Mouse (Mus musculus) heart, embryonic 11.5 days (tissue): ENCODE results near the gene Msi2. TPM values are rescaled to one million over a fixed set of nuclear protein-coding genes. Genes with fewer than 3 reads are reported as not detected.
A peak's percentile ranks its signal among the peaks of the same experiment; 100 is the strongest.

ENCODE experiments used
- ATAC-seq: fragments of 200-750 bp; cut with Nextera tagmentation; replicated peaks from 2 replicates; pipeline ENCODE4 v1.8.0; 2017; ENCODE audit warnings: moderate library complexity; ENCODE audit not compliant: insufficient number of reproducible peaks, low FRiP score, low TSS enrichment
- H3K27ac ChIP-seq: fragments of 300-500 bp; sonication (generic); 2 replicates; pipeline ENCODE4 v1.5.1; 2014; ENCODE audit warnings: mild to moderate bottlenecking, low read depth, low read length
- H3K27me3 ChIP-seq: fragments of 300-500 bp; sonication (generic); 2 replicates; pipeline ENCODE4 v1.6.1; 2014; ENCODE audit warnings: mild to moderate bottlenecking, low read length, mixed read lengths; ENCODE audit not compliant: control insufficient read depth, insufficient read depth
- H3K36me3 ChIP-seq: fragments of 300-500 bp; sonication (generic); 2 replicates; pipeline ENCODE4 v1.6.1; 2014; ENCODE audit warnings: mild to moderate bottlenecking, low read length, moderate library complexity, mixed read lengths; ENCODE audit not compliant: control insufficient read depth, insufficient read depth
- H3K4me1 ChIP-seq: fragments of 300-500 bp; sonication (generic); 2 replicates; pipeline ENCODE4 v1.6.1; 2014; ENCODE audit warnings: low read length; ENCODE audit not compliant: control insufficient read depth, insufficient read depth
- H3K4me2 ChIP-seq: fragments of 300-500 bp; sonication (generic); 2 replicates; pipeline ENCODE4 v1.6.1; 2014; ENCODE audit warnings: mild to moderate bottlenecking, moderate library complexity
- H3K4me3 ChIP-seq: fragments of 300-500 bp; sonication (generic); 2 replicates; pipeline ENCODE4 v1.5.1; 2014; ENCODE audit warnings: low read depth, low read length
- H3K9ac ChIP-seq: fragments of 300-500 bp; sonication (generic); 2 replicates; pipeline ENCODE4 v1.6.1; 2014; ENCODE audit warnings: mild to moderate bottlenecking, low read depth, low read length, moderate library complexity
- H3K9me3 ChIP-seq: fragments of 300-500 bp; sonication (generic); replicated peaks from 2 replicates; pipeline ENCODE4 v1.6.1; 2016; ENCODE audit warnings: low read length; ENCODE audit not compliant: control insufficient read depth
- WGBS: fragments of 180-500 bp; shearing (Covaris S2); extraction: QIAGEN DNeasy Blood & Tissue Kit; methylation state at CpG from one replicate; pipeline ENCODE4 v1.1.7; 2014; ENCODE audit not compliant: insufficient replicate concordance; 5-methylcytosine and 5-hydroxymethylcytosine counted together
- polyA plus RNA-seq: library from polyadenylated mRNA; unstranded; fragments of >200 nt; fragmentation: Nextera tagmentation; extraction: Ambion mirVana; gene quantifications from 2 replicates; pipeline ENCODE4 v1.2.1, GENCODE M21; 2014

The Msi2 gene
- polyA plus RNA-seq, 1 experiment from 2014 or later: 18.4 TPM

DNA sequence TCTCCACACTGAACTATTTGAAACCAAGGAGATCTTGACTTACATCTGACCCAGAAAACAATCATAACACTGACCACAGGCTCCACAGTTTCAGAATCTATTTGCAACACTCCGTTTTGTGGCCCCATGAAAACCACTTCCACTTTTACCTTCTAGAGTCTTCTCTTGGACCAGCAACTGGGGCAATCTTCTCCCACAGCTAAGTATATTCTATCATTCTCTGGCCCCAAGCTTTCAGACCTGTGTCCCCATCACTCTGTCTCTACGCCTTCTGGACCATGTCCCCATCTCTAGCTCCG lies 86.4 kb downstream of the Msi2 start:
- Histone ChIP-seq H3K27ac (no peak overlapping the region), H3K36me3 (no peaks in the 10 kb centered on the region), H3K4me1 (peaks cover 63% of the 10 kb centered on the region), H3K9ac (no peak overlapping the region), H3K4me3 (no peak overlapping the region), H3K9me3 (no peaks in the 10 kb centered on the region), H3K4me2 (no peak overlapping the region), H3K27me3 (no peaks in the 10 kb centered on the region)
- no peak for ATAC-seq
- 74% methylated on average over 3 of the region's 3 CpGs for WGBS

DNA sequence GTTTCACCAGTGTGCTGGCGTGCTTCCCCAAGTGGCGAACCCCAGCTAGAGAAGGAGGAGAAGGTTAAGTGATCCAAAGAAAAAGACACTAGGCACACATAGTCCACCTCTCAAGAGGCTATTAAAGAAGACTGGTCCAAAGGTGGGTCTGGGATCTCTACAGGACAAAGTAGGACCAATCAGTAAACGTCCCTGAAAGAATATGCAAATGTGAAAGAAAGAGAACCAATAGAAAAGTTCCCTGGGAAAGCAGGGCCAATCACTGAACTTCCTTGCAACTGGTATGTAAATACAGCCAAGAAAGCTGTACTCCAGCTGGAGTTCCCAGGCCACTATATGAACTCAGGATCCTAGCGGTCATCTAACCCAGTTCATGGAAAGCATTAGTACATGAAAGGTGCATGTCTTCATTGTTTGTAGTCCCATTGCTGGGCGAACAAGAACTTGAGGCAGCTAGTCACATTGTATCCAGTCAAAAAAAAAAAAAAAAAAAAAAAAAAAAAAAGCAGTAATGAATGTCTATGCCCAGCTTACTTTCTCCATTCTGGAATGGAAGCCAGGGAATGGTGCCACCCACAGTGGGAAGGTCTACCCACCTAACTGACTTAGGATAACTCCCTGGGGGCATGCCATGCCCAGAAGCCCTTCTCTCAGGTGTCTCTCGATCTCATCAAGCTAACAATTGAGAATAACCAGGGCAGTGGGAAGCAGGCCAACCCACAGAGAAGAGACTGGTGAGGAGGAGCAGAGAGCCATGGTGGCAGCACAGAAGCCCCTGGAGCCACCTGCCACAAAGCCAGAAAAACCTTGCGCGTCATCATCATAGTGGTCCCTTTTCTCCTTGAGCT lies 87.0 kb downstream of the Msi2 start:
- Histone ChIP-seq H3K36me3 (no peaks in the 10 kb centered on the region), H3K27ac (no peak overlapping the region), H3K4me2 (no peak overlapping the region), H3K9ac (no peak overlapping the region), H3K4me3 (no peak overlapping the region), H3K27me3 (no peaks in the 10 kb centered on the region), H3K9me3 (no peaks in the 10 kb centered on the region), H3K4me1 (peaks cover 65% of the 10 kb centered on the region)
- ATAC-seq: no peak
- WGBS: 84% methylated on average over 8 of the region's 8 CpGs

DNA sequence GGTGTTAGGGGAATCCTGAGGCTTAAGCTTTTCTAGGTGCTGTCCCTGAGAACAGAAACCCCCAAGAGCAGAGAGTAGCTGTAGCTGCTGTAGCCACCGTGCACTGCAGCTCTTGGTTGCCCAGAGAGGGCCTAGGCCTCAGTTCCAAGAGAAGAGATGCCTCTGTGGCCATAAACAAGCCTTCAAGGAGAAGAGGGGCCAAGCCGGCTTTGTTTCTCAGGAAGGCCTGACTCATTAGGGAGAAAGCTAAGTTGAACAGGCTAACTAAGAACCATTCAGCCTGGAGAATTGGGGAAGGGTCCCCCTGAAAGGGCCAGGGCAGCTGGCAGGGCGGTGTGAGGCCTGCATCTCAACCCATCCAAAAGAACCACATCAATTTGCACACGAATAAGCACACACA lies 88.7 kb downstream of the Msi2 start:
- no peak overlapping the region for H3K4me3 ChIP-seq
- ATAC-seq: no peak
- 61% methylated on average over 4 of the region's 4 CpGs for WGBS
- peak overlapping the region; percentile 44; the same call in 1 of the 2 replicates for H3K9ac ChIP-seq
- no peak overlapping the region for H3K27ac ChIP-seq
- peaks cover 62% of the 10 kb centered on the region for H3K4me1 ChIP-seq
- no peaks in the 10 kb centered on the region for H3K9me3 ChIP-seq
- no peaks in the 10 kb centered on the region for H3K36me3 ChIP-seq
- no peak overlapping the region for H3K4me2 ChIP-seq
- no peaks in the 10 kb centered on the region for H3K27me3 ChIP-seq

DNA sequence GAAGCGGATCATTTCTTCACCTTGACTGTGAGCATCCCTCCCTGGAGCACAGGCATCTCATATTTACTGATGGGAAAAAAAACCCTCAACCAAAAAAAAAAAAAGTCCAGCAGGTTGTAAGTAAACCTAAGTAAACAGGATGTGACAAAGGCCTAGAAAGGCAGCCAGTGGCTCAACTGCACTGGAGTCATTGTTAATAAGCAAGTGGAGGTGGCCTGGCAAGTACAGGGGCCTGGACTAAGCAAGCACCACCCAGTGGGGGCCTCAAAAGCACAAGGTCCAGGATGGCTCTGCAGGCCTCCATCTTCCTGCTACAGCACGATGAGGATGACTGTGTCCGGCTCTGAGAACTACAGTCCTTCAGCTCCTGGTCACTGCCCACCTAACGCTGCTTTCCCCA lies 89.1 kb downstream of the Msi2 start:
- no peak for ATAC-seq
- no peak overlapping the region for H3K4me2 ChIP-seq
- H3K4me3 ChIP-seq: no peak overlapping the region
- H3K9me3 ChIP-seq: no peaks in the 10 kb centered on the region
- peaks cover 64% of the 10 kb centered on the region for H3K4me1 ChIP-seq
- no peak overlapping the region for H3K27ac ChIP-seq
- H3K9ac ChIP-seq: peak overlapping the region; percentile 44; the same call in 1 of the 2 replicates
- WGBS: 66% methylated on average over 4 of the region's 4 CpGs
- H3K36me3 ChIP-seq: no peaks in the 10 kb centered on the region
- H3K27me3 ChIP-seq: no peaks in the 10 kb centered on the region

DNA sequence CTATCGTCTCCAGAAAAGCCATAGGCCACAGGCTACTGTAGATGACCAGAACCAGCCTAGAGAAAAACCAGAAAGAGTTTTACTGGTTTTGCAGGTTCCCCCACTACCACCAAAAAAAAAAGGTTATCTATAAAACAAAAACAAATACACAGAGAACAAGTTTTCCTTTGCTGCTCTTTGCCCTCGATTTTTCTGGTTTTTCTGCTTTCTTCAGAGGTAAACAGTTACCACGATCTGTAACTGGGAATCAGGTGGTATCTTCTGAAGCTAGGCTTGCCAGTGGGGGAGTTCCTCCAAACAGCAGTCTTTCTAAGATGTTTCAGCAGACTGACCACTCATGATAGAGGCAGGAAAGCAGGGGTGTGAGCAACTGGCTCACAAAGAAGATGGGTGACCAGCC lies 89.6 kb downstream of the Msi2 start:
- Histone ChIP-seq H3K27me3 (no peaks in the 10 kb centered on the region), H3K9me3 (no peaks in the 10 kb centered on the region), H3K36me3 (no peaks in the 10 kb centered on the region), H3K27ac (0 out of 2 replicates have a peak overlapping the region, but pooled peaks have one; percentile 22), H3K4me2 (no peak overlapping the region), H3K4me1 (peaks cover 68% of the 10 kb centered on the region), H3K4me3 (no peak overlapping the region), H3K9ac (no peak overlapping the region)
- ATAC-seq: no peak
- 53% methylated on average over 3 of the region's 3 CpGs for WGBS

DNA sequence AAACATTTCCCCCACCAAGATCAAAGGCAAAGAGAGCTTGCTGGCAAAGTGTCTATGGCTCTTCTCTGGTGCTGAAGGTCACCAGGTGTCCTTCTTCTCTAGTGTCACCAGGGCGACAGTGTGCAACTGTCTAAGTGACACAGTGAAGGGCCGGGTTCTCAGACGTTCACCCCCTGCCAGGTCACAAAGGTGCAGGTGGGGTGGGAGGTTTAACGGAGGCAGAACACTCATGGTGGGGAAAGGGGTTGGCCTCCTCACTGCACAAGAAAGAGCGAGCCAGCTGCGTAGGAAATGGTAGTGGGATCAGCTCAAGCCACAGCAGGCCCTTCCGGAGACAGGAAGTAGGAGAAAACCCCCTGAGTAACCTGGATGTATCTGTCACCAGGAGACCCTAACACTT lies 91.0 kb downstream of the Msi2 start:
- Histone ChIP-seq H3K4me3 (no peak overlapping the region), H3K9ac (no peak overlapping the region), H3K4me1 (peaks cover 76% of the 10 kb centered on the region), H3K27me3 (no peaks in the 10 kb centered on the region), H3K27ac (peak overlapping the region; percentile 58; the same call in 1 of the 2 replicates), H3K36me3 (no peaks in the 10 kb centered on the region), H3K4me2 (no peak overlapping the region), H3K9me3 (no peaks in the 10 kb centered on the region)
- ATAC-seq: no peak
- 48% methylated on average over 7 of the region's 7 CpGs for WGBS

DNA sequence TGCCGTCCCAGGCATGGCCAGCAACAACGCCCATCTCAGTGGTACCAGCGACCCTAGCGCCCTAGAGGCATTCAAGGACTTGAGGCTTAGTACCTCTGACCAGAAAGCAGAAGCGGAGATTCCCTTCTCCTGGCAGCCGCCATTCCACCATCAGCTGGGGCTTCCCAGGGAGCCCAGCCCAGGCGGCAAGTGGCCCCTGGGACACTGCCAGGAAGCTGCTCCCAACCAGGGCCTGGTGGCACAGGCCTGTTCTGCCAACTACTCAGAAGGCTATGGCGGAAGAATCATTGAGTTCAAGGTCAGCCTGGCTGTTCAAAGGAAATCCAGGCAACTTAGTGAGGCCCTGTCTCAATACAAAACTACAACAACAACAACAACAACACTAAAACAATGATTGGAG lies 91.7 kb downstream of the Msi2 start:
- no peak overlapping the region for H3K4me2 ChIP-seq
- H3K27me3 ChIP-seq: no peaks in the 10 kb centered on the region
- no peak overlapping the region for H3K4me3 ChIP-seq
- ATAC-seq: no peak
- H3K9ac ChIP-seq: no peak overlapping the region
- H3K4me1 ChIP-seq: peaks cover 78% of the 10 kb centered on the region
- H3K27ac ChIP-seq: 0 out of 2 replicates have a peak overlapping the region, but pooled peaks have one; percentile 10
- H3K9me3 ChIP-seq: no peaks in the 10 kb centered on the region
- 73% methylated on average over 8 of the region's 8 CpGs for WGBS
- no peaks in the 10 kb centered on the region for H3K36me3 ChIP-seq

DNA sequence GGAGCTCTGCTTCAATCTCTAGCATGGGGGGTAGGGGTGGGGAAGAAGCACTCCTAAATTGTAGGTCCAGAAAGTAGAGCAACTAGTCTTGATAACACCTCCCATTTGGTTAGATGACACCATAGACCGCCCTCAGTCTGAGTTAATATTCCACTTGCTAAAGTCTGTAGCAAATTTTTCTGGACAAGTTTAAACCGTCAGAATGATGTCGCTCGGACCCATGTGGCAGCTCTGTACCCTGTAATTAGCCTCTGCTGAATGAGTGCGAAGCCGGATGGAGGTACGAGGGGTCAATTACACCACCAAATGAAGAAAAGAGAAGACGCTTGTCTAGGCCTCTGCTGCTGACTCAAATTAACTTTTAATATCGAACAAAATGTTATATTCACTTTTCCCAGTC lies 92.3 kb downstream of the Msi2 start:
- no peaks in the 10 kb centered on the region for H3K36me3 ChIP-seq
- H3K4me2 ChIP-seq: no peak overlapping the region
- no peak overlapping the region for H3K4me3 ChIP-seq
- H3K27ac ChIP-seq: no peak overlapping the region
- no peaks in the 10 kb centered on the region for H3K27me3 ChIP-seq
- WGBS: 86% methylated on average over 9 of the region's 9 CpGs
- H3K9ac ChIP-seq: no peak overlapping the region
- no peak for ATAC-seq
- H3K9me3 ChIP-seq: no peaks in the 10 kb centered on the region
- H3K4me1 ChIP-seq: peaks cover 83% of the 10 kb centered on the region

DNA sequence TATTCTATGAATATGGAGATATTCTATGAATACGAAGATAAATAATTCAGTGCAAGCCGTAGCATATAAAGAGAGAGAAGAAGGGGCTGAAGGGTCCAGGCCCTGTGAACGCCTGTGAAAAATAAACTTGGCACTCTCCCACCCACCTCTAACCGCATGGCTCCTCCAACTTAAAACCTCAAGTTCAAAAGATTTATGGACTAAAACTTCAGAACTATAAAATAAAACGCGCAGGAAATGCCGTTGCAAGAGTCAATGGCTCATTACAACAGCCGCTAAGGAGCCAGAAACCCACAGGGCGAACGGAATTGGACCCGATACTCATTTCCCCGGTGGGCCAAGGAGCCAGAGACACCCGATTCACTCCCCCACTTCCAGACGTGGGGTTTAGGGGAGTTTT lies 93.2 kb downstream of the Msi2 start:
- no peak overlapping the region for H3K4me3 ChIP-seq
- H3K9ac ChIP-seq: no peak overlapping the region
- no peak overlapping the region for H3K4me2 ChIP-seq
- 87% methylated on average over 14 of the region's 14 CpGs for WGBS
- H3K36me3 ChIP-seq: no peaks in the 10 kb centered on the region
- no peaks in the 10 kb centered on the region for H3K27me3 ChIP-seq
- no peaks in the 10 kb centered on the region for H3K9me3 ChIP-seq
- no peak overlapping the region for H3K27ac ChIP-seq
- ATAC-seq: no peak
- H3K4me1 ChIP-seq: peaks cover 84% of the 10 kb centered on the region
